Mouse (Mus musculus): ENCODE results near the gene Olfr63. TPM values are rescaled to one million over a fixed set of nuclear protein-coding genes. Genes with fewer than 3 reads are reported as not detected.
"Not testable (repeated sequence)": the region's sequence is repeated elsewhere in the genome, so short reads cannot be mapped to it uniquely, and the experiment has no call there.

Gene Olfr63
- polyA plus RNA-seq (2015; fragmentation: Nextera tagmentation; extraction: Ambion mirVana), result 0.04 TPM in 2 replicates

DNA sequence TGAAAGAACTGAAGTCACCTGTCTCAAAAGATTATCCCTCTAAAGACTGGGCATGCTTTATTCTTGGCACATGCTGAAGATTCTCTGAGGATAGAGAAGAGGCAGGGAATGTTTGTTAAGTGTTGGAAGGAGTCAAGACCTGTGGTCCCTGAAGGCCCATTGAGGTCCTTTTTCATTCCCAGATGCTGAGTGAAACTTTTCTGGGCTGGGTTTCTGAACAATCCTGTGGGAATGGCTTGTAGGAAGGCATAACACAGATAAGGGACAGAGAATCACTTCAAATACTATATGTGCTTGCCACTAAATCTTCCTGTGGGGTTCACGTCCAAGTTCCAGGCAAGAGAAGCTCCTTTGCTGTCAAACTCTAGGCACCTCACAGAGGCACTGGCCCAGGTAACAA is at the start of gene Olfr63:
Gene Olfr63, plus strand, starts transcription at position 301 of the 400 bp plus-strand sequence.
- H3K4me2 ChIP-seq, result no peak within 1 kb of the TSS
- 0 out of 2 replicates have a peak, but pooled peaks cover 4% of the 10 kb centered on the region for H3K27me3 ChIP-seq (replicated peaks)
- ATAC-seq (replicated peaks), result no peak
- whole genome bisulfite sequencing, result 84% methylated on average over 1 of the region's 1 CpGs
- no peaks in the 10 kb centered on the region for H3K36me3 ChIP-seq (replicated peaks)
- H3K9me3 ChIP-seq, result no peaks in the 10 kb centered on the region
- H3K4me3 ChIP-seq, result no peak within 1 kb of the TSS
- H3K4me1 ChIP-seq, result no peaks in the 10 kb centered on the region
- no peak within 1 kb of the TSS for H3K27ac ChIP-seq
- H3K9ac ChIP-seq, result no peak within 1 kb of the TSS

- no peak within 1 kb of the TSS for H3K9ac ChIP-seq
- peaks cover 9% of the 10 kb centered on the region for H3K9me3 ChIP-seq
- H3K4me3 ChIP-seq, result no peak within 1 kb of the TSS
- H3K27me3 ChIP-seq (replicated peaks), result no peaks in the 10 kb centered on the region
- no peaks in the 10 kb centered on the region for H3K4me1 ChIP-seq
- no peak within 1 kb of the TSS for H3K27ac ChIP-seq
- H3K4me2 ChIP-seq, result no peak within 1 kb of the TSS
- ATAC-seq (replicated peaks), result no peak
- 81% methylated on average over 2 of the region's 2 CpGs for WGBS
- no peaks in the 10 kb centered on the region for H3K36me3 ChIP-seq (replicated peaks)
These were observed 42.9 kb upstream of the Olfr63 start, which contains the start of gene Olfr1564 for GRCm38 (mm10) chr17:33221590-33221989. TSS of gene Olfr1564 (minus strand) at chr17:33221690.

DNA sequence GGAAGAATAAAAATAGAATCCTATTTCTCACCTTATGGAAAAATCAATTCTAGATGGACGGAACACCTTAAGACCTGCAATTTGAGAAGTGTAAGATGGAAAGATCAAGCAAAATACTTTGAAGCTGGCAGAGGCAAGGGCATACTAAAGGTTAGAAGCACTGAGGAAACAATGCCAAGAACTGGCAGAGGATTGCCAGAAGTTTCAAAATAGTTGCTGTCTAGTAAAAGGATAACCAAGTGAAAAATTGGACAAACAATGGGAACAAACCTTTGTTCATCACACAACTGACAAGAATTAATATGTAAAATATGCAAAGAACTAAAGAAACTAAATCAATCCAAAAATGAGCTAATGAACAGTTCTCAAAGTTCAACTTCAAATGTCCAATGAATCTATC is 27.8 kb upstream of the Olfr63 start:
- H3K36me3 ChIP-seq (replicated peaks), result peaks cover 14% of the 10 kb centered on the region
- H3K27ac ChIP-seq; H3K4me3 ChIP-seq; ATAC-seq (replicated peaks); H3K4me2 ChIP-seq; H3K27me3 ChIP-seq (replicated peaks); H3K4me1 ChIP-seq; H3K9me3 ChIP-seq; H3K9ac ChIP-seq: not testable (repeated sequence)
- WGBS, result 94% methylated on average over 1 of the region's 1 CpGs

DNA sequence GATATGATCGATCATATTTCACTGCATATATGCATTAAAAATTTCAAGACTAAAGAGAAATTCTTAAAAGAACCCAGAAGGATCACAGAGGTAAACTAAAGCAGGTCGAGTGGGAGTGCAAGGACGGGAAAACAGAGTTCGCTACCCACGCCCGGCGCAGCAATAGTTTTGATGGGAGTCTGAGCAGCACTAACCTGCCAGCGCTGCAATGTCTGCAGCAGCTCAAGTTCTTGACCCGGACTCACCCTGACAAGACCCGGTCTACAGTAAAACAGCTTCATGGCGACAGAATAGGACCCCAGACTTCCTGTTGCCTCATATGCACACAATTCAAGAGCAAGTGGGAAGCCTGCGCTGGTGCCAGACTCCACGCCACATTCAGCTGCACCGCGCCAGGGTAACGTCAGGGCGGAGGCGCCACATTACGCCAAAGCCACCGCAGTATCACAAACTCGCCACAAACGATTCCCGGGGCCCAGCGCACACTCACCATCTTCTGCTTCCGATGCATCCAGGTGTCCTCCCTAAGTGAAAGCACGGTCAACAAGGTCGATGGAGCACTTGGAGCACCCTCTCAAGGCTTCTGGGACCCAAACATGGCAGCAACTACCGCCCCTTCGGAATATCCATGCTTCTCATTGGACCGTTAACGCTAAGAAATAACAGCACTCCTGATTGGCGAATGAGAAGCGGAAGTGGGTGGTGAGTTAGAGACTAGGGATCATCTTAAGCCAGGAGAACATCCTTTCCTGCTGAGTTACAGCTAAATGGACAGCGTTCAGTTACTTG is 9.8 kb upstream of the Olfr63 start, which contains the start of gene Zfp955a:
Gene Zfp955a, minus strand, starts transcription at position 616 of the 789 bp plus-strand sequence.
- peak; percentile 100 for ATAC-seq (replicated peaks)
- WGBS, result 41% methylated on average over 1 of the region's 34 CpGs
- not testable (repeated sequence) for H3K27me3 ChIP-seq (replicated peaks); H3K4me1 ChIP-seq; H3K4me3 ChIP-seq; H3K27ac ChIP-seq; H3K9me3 ChIP-seq; H3K9ac ChIP-seq; H3K36me3 ChIP-seq (replicated peaks)
- H3K4me2 ChIP-seq, result peak within 1 kb of the TSS; percentile 22; the same call in 1 of the 2 replicates

DNA sequence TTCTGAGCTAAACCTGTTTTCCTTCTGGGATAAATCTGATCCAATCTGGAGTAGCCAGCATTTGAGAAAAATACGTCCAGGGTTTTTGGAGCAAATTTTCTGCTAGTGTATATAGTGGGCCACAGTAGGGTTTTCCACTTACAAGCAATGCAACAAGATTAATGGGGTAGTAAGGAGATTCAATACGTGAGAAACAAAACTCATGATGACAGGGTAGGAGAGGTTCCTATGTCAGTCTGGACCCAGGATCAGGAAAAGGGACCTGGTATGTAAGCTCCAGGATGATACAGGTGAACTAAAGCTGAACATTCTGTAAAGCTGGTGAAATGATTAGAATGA is 9.2 kb upstream of the Olfr63 start:
- not testable (repeated sequence) for H3K4me3 ChIP-seq; H3K4me2 ChIP-seq; H3K36me3 ChIP-seq (replicated peaks); H3K27ac ChIP-seq; H3K4me1 ChIP-seq; H3K9ac ChIP-seq; H3K9me3 ChIP-seq; H3K27me3 ChIP-seq (replicated peaks)
- no CpG with 5 or more reads among the region's 2 CpGs for WGBS
- peak; percentile 65 for ATAC-seq (replicated peaks)

- Histone ChIP-seq H3K9me3 (no peaks in the 10 kb centered on the region), H3K27ac (no peak overlapping the region), H3K9ac (no peak overlapping the region), H3K4me2 (no peak overlapping the region), H3K36me3 (replicated peaks) (no peaks in the 10 kb centered on the region), H3K4me3 (no peak overlapping the region), H3K4me1 (no peaks in the 10 kb centered on the region), H3K27me3 (replicated peaks) (0 out of 2 replicates have a peak, but pooled peaks cover 4% of the 10 kb centered on the region)
- WGBS, result 88% methylated on average over 9 of the region's 9 CpGs
- no peak for ATAC-seq (replicated peaks)
These were observed 4.4 kb downstream of the Olfr63 start for GRCm38 (mm10) chr17:33268907-33269306.

- H3K9ac ChIP-seq; H3K36me3 ChIP-seq (replicated peaks); H3K27me3 ChIP-seq (replicated peaks); H3K4me1 ChIP-seq; H3K4me3 ChIP-seq; H3K27ac ChIP-seq; H3K9me3 ChIP-seq: not testable (repeated sequence)
- H3K4me2 ChIP-seq, result peak within 1 kb of the TSS; percentile 32; the same call in 1 of the 2 replicates
- no CpG with 5 or more reads among the region's 25 CpGs for WGBS
- ATAC-seq (replicated peaks), result peak; percentile 100
These were observed 24.8 kb downstream of the Olfr63 start, which contains the start of gene Zfp955b for GRCm38 (mm10) chr17:33289039-33289875. TSS of gene Zfp955b (plus strand) at chr17:33289544.

- not testable (repeated sequence) for H3K36me3 ChIP-seq (replicated peaks); H3K4me2 ChIP-seq; H3K4me3 ChIP-seq; H3K9me3 ChIP-seq; H3K9ac ChIP-seq; H3K4me1 ChIP-seq; H3K27ac ChIP-seq; H3K27me3 ChIP-seq (replicated peaks); ATAC-seq (replicated peaks)
- WGBS, result no CpG with 5 or more reads among the region's 9 CpGs
These were observed 25.3 kb downstream of the Olfr63 start for GRCm38 (mm10) chr17:33289876-33290149.

Other genes with a start within 250 kb of the Olfr63 start
- gene Zfp763, start 231.3 kb upstream of the Olfr63 start, polyA plus RNA-seq (2015; fragmentation: Nextera tagmentation; extraction: Ambion mirVana), result 28.7 and 29.5 TPM in 2 replicates
- gene 4921501E09Rik, start 196.6 kb upstream of the Olfr63 start, polyA plus RNA-seq (2015; fragmentation: Nextera tagmentation; extraction: Ambion mirVana), result not detected in 2 replicates
- gene Zfp563, start 175.4 kb upstream of the Olfr63 start, polyA plus RNA-seq (2015; fragmentation: Nextera tagmentation; extraction: Ambion mirVana), result 23.0 and 24.0 TPM in 2 replicates
- gene Morc2b, start 125.0 kb upstream of the Olfr63 start, polyA plus RNA-seq (2015; fragmentation: Nextera tagmentation; extraction: Ambion mirVana), result 0.34 and 0.50 TPM in 2 replicates
- not detected in 2 replicates for gene Olfr55, start 96.2 kb upstream of the Olfr63 start, polyA plus RNA-seq (2015; fragmentation: Nextera tagmentation; extraction: Ambion mirVana)
- 0.12 TPM in 1 of 2 replicates, not detected in the other for gene Olfr239, start 73.4 kb upstream of the Olfr63 start, polyA plus RNA-seq (2015; fragmentation: Nextera tagmentation; extraction: Ambion mirVana)
- not detected in 2 replicates for gene Olfr1564, start 43.0 kb upstream of the Olfr63 start, polyA plus RNA-seq (2015; fragmentation: Nextera tagmentation; extraction: Ambion mirVana)
- gene Zfp955a, start 9.5 kb upstream of the Olfr63 start, polyA plus RNA-seq (2015; fragmentation: Nextera tagmentation; extraction: Ambion mirVana), result 25.7 and 28.0 TPM in 2 replicates
- 21.5 TPM in 2 replicates for gene Zfp955b, start 24.9 kb downstream of the Olfr63 start, polyA plus RNA-seq (2015; fragmentation: Nextera tagmentation; extraction: Ambion mirVana)
- gene Zfp81, start 94.2 kb downstream of the Olfr63 start, polyA plus RNA-seq (2015; fragmentation: Nextera tagmentation; extraction: Ambion mirVana), result 14.9 and 16.1 TPM in 2 replicates
- gene Zfp101, start 130.0 kb downstream of the Olfr63 start, polyA plus RNA-seq (2015; fragmentation: Nextera tagmentation; extraction: Ambion mirVana), result 12.2 and 13.5 TPM in 2 replicates
- gene Actl9, start 168.2 kb downstream of the Olfr63 start, polyA plus RNA-seq (2015; fragmentation: Nextera tagmentation; extraction: Ambion mirVana), result not detected in 2 replicates

All from midbrain, embryonic 15.5 days (tissue).